Mouse (Mus musculus) brain, embryonic 14.5 days (tissue): ENCODE measurements around the gene Csmd2.

Experiments
- CTCF ChIP-seq: fragments of 200-500 bp; IDR thresholded peaks from 2 replicates; pipeline ENCODE4 v1.5.1; 2012; ENCODE audit warnings: inconsistent platforms, mild to moderate bottlenecking, moderate library complexity, borderline replicate concordance; ENCODE audit not compliant: insufficient read depth, insufficient read length; ENCODE audit errors: extremely low read depth
- POLR2A ChIP-seq: fragments of 200-500 bp; IDR thresholded peaks from 2 replicates; pipeline ENCODE4 v1.6.1; 2012; ENCODE audit warnings: mild to moderate bottlenecking, inconsistent platforms, borderline replicate concordance; ENCODE audit not compliant: poor library complexity, insufficient read depth, insufficient read length, severe bottlenecking; ENCODE audit errors: extremely low read depth

DNA sequence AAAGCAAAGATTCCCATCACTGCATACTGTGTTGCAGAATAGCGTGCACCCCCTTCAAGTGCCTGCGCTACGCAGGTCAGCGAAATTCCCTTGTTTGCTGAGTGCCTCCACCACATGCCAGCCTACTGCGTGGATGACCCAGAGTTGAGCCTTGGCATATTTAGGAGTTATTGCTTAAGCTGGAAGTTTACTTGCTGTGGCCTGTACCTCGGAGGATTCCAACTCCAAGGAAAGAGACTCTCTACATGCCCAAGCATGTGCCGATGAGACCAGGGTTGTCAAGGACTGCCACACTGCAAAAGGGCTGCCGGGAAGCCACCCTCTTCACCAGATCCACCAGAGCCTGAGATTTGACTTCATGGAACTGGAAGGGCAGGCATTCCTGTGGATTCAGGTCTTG, 182.5 kb downstream of the Csmd2 start:
- TF ChIP-seq CTCF (no peak), POLR2A (no peak)
